Comparison of ENCODE assay signal across 30 mouse cellular contexts in genomic region chr6:59264965-59265364, GRCm38 (mm10).
"Had no signal": no experiment of that assay in that cellular context is flagged by ENCODE, and none has a peak within 500 bp of the region (broad histone marks: within the 10 kb centered on the region; RNA-seq: fewer than 3 reads in every experiment).

No protein-coding gene starts in this region.

- H3K27ac ChIP-seq: limb, embryonic 10.5 days; limb, embryonic 12.5 days; limb, embryonic 13.5 days; limb, embryonic 15.5 days; liver, embryonic 12.5 days; liver, embryonic 13.5 days; liver, embryonic 14.5 days; liver, embryonic 15.5 days; lung, embryonic 15.5 days; macrophage; midbrain, embryonic 10.5 days; midbrain, embryonic 12.5 days; midbrain, embryonic 13.5 days; midbrain, embryonic 15.5 days; neural tube, embryonic 12.5 days had no signal

- ATAC-seq: liver, embryonic 12.5 days; liver, postnatal 0 days; lung, postnatal 0 days; midbrain, embryonic 13.5 days; midbrain, embryonic 15.5 days; midbrain, embryonic 16.5 days had no signal

- H3K4me3 ChIP-seq: limb, embryonic 10.5 days; limb, embryonic 12.5 days; limb, embryonic 13.5 days; limb, embryonic 15.5 days; liver, embryonic 12.5 days; liver, embryonic 13.5 days; liver, embryonic 15.5 days; lung, embryonic 15.5 days; megakaryocyte, embryonic 14.5 days; midbrain, embryonic 10.5 days; midbrain, embryonic 12.5 days; midbrain, embryonic 13.5 days; midbrain, embryonic 15.5 days; myocyte; neural tube, embryonic 12.5 days had no signal

- DNase-seq: left cerebral cortex, postnatal 4 days; liver; liver, embryonic 13.5 days; liver, postnatal 0 days; lung, adult 18-20 months; lung, adult 2 months; lung, embryonic 14.5 days; lung, postnatal 10 days; lung, postnatal 14 days; lung, postnatal 36 days; lung, postnatal 4 days; midbrain, embryonic 14.5 days had no signal
